Mouse (Mus musculus) CD8-positive naive resting alpha-beta T cell, adult 57 days (primary cell): ENCODE results near the gene Snta1. TPM values are rescaled to one million over a fixed set of nuclear protein-coding genes. Genes with fewer than 3 reads are reported as not detected.

Experiments used
- total RNA-seq: library from RNA; stranded (reverse); gene quantifications from one replicate; pipeline ENCODE4 v1.2.4, GENCODE M21; 2023

Snta1 gene
- 0.64 TPM for total RNA-seq

GRCm38 (mm10) chr2:154407643-154408445 lies at the start of gene Snta1:
Snta1 (minus strand) TSS chr2:154408099.

GRCm38 (mm10) chr2:154436458-154437190 lies 28.7 kb upstream of the Snta1 start, which contains the start of gene Cbfa2t2:
Cbfa2t2 (plus strand) TSS chr2:154436481.

DNA sequence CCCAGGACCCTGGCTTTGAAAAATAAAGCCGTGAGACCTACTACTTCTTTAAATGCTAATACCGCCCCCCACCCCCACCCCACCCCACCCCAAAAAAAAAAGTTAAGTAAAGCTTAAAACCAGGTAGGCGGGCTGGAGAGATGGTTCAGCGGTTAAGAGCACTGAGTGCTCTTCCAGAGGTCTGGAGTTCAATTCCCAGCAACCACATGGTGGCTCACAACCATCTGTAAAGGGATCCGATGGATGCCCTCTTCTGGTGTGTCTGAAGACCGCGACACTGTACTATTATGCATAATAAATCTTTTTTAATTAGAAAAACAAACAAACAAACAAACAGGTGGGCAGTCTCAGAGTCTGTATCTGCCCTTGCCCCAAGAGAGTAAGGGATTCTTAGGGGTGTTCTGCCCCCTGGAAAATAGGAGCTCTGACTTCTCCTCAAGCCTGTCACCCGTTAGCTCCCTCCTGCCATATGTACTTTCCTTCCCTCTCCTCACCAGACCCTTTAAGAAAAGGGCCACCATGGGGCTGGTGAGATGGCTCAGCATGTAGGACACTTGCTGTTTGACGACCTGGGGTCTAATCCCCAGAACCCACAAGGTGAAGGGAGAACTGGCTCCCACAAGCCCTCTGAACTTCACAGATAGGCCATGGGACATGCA lies 34.9 kb downstream of the Snta1 start, which contains the start of gene Cdk5rap1:
TSS of gene Cdk5rap1 (minus strand) at position 169 of the 659 bp plus-strand sequence.

Other genes with a start within 250 kb of the Snta1 start
- not detected for gene Bpifa5, start 245.5 kb downstream of the Snta1 start, total RNA-seq
- not detected for gene Bpifb1, start 217.3 kb downstream of the Snta1 start, total RNA-seq
- gene Bpifb5, start 184.4 kb downstream of the Snta1 start, total RNA-seq: not detected
- gene Bpifb9a, start 150.2 kb downstream of the Snta1 start, total RNA-seq: not detected
- gene Bpifb9b, start 100.9 kb downstream of the Snta1 start, total RNA-seq: not detected
- gene Cdk5rap1, start 35.1 kb downstream of the Snta1 start, total RNA-seq: 17.3 TPM
- gene Cbfa2t2, start 28.4 kb upstream of the Snta1 start, total RNA-seq: 31.9 TPM
- gene 1700003F12Rik, start 139.0 kb upstream of the Snta1 start, total RNA-seq: 0.80 TPM
- gene Actl10, start 143.7 kb upstream of the Snta1 start, total RNA-seq: 1.8 TPM
- gene Necab3, start 150.8 kb upstream of the Snta1 start, total RNA-seq: 1.0 TPM
- 1.8 TPM for gene E2f1, start 161.8 kb upstream of the Snta1 start, total RNA-seq
- 10.6 TPM for gene Pxmp4, start 195.6 kb upstream of the Snta1 start, total RNA-seq
- 7.7 TPM for gene Zfp341, start 205.2 kb upstream of the Snta1 start, total RNA-seq
- not detected for gene 4930519P11Rik, start 205.3 kb upstream of the Snta1 start, total RNA-seq
- 152 TPM for gene Chmp4b, start 243.6 kb upstream of the Snta1 start, total RNA-seq